Mouse (Mus musculus): ENCODE results near the gene Kif13a. TPM values are rescaled to one million over a fixed set of nuclear protein-coding genes. Genes with fewer than 3 reads are reported as not detected.

Kif13a gene
- polyA plus RNA-seq, 1 experiment from 2014 or later = 11.7 TPM

GRCm38 (mm10) chr13:46840676-46841075, 89.0 kb downstream of the Kif13a start:
- H3K9me3 ChIP-seq (ENCODE audit: control insufficient read depth, low read length) = no peaks in the 10 kb centered on the region
- no peaks in the 10 kb centered on the region for H3K27me3 ChIP-seq (ENCODE audit: control insufficient read depth, insufficient read depth, low read depth, low read length)
- H3K4me2 ChIP-seq (ENCODE audit: low read depth, low read length) = no peak overlapping the region
- no peak for ATAC-seq (ENCODE audit: low read depth)
- no peak overlapping the region for H3K27ac ChIP-seq (ENCODE audit: low read length)
- no peak overlapping the region for H3K9ac ChIP-seq (ENCODE audit: low read length)
- no peaks in the 10 kb centered on the region; the same call in 1 of the 2 replicates for H3K4me1 ChIP-seq (replicated peaks; ENCODE audit: control insufficient read depth, insufficient read depth, low read length)
- no peak overlapping the region for H3K4me3 ChIP-seq (ENCODE audit: low read length)
- no peaks in the 10 kb centered on the region for H3K36me3 ChIP-seq (ENCODE audit: control insufficient read depth, insufficient read depth, low read length)
- WGBS = 88% methylated on average over 13 of the region's 13 CpGs

GRCm38 (mm10) chr13:46839236-46839635, 90.4 kb downstream of the Kif13a start:
- Histone ChIP-seq H3K4me3 (ENCODE audit: low read length) (no peak overlapping the region), H3K4me2 (ENCODE audit: low read depth, low read length) (no peak overlapping the region), H3K27me3 (ENCODE audit: control insufficient read depth, insufficient read depth, low read depth, low read length) (no peaks in the 10 kb centered on the region), H3K27ac (ENCODE audit: low read length) (no peak overlapping the region), H3K36me3 (ENCODE audit: control insufficient read depth, insufficient read depth, low read length) (no peaks in the 10 kb centered on the region), H3K9me3 (ENCODE audit: control insufficient read depth, low read length) (no peaks in the 10 kb centered on the region), H3K4me1 (replicated peaks; ENCODE audit: control insufficient read depth, insufficient read depth, low read length) (no peaks in the 10 kb centered on the region; the same call in 1 of the 2 replicates), H3K9ac (ENCODE audit: low read length) (no peak overlapping the region)
- ATAC-seq (ENCODE audit: low read depth) = no peak
- WGBS = 89% methylated on average over 3 of the region's 3 CpGs

- Histone ChIP-seq H3K9me3 (ENCODE audit: control insufficient read depth, low read length) (no peaks in the 10 kb centered on the region), H3K4me1 (replicated peaks; ENCODE audit: control insufficient read depth, insufficient read depth, low read length) (no peaks in the 10 kb centered on the region; the same call in 1 of the 2 replicates), H3K4me3 (ENCODE audit: low read length) (no peak overlapping the region), H3K27ac (ENCODE audit: low read length) (no peak overlapping the region), H3K36me3 (ENCODE audit: control insufficient read depth, insufficient read depth, low read length) (no peaks in the 10 kb centered on the region), H3K27me3 (ENCODE audit: control insufficient read depth, insufficient read depth, low read depth, low read length) (no peaks in the 10 kb centered on the region), H3K9ac (ENCODE audit: low read length) (no peak overlapping the region), H3K4me2 (ENCODE audit: low read depth, low read length) (no peak overlapping the region)
- no peak for ATAC-seq (ENCODE audit: low read depth)
- 45% methylated on average over 2 of the region's 2 CpGs for WGBS
These were observed 91.1 kb downstream of the Kif13a start for GRCm38 (mm10) chr13:46838551-46838950.

GRCm38 (mm10) chr13:46835351-46835750, 94.3 kb downstream of the Kif13a start:
- Histone ChIP-seq H3K36me3 (ENCODE audit: control insufficient read depth, insufficient read depth, low read length) (peaks cover 20% of the 10 kb centered on the region), H3K9ac (ENCODE audit: low read length) (no peak overlapping the region), H3K4me2 (ENCODE audit: low read depth, low read length) (no peak overlapping the region), H3K9me3 (ENCODE audit: control insufficient read depth, low read length) (peaks cover 4% of the 10 kb centered on the region; the same call in 1 of the 2 replicates), H3K4me1 (replicated peaks; ENCODE audit: control insufficient read depth, insufficient read depth, low read length) (no peaks in the 10 kb centered on the region), H3K4me3 (ENCODE audit: low read length) (no peak overlapping the region), H3K27me3 (ENCODE audit: control insufficient read depth, insufficient read depth, low read depth, low read length) (no peaks in the 10 kb centered on the region), H3K27ac (ENCODE audit: low read length) (no peak overlapping the region)
- no peak; the same call in 1 of the 2 replicates for ATAC-seq (ENCODE audit: low read depth)
- 63% methylated on average over 11 of the region's 11 CpGs for WGBS

- Histone ChIP-seq H3K36me3 (ENCODE audit: control insufficient read depth, insufficient read depth, low read length) (peaks cover 25% of the 10 kb centered on the region), H3K4me1 (replicated peaks; ENCODE audit: control insufficient read depth, insufficient read depth, low read length) (no peaks in the 10 kb centered on the region), H3K9me3 (ENCODE audit: control insufficient read depth, low read length) (peaks cover 4% of the 10 kb centered on the region; the same call in 1 of the 2 replicates), H3K27me3 (ENCODE audit: control insufficient read depth, insufficient read depth, low read depth, low read length) (no peaks in the 10 kb centered on the region), H3K9ac (ENCODE audit: low read length) (no peak overlapping the region), H3K4me2 (ENCODE audit: low read depth, low read length) (no peak overlapping the region), H3K27ac (ENCODE audit: low read length) (no peak overlapping the region), H3K4me3 (ENCODE audit: low read length) (no peak overlapping the region)
- whole genome bisulfite sequencing = 86% methylated on average over 10 of the region's 10 CpGs
- ATAC-seq (ENCODE audit: low read depth) = no peak
These were observed 94.9 kb downstream of the Kif13a start for GRCm38 (mm10) chr13:46834805-46835204.

GRCm38 (mm10) chr13:46833586-46833985, 96.1 kb downstream of the Kif13a start:
- no peak overlapping the region for H3K27ac ChIP-seq (ENCODE audit: low read length)
- H3K9ac ChIP-seq (ENCODE audit: low read length) = no peak overlapping the region
- WGBS = 89% methylated on average over 5 of the region's 5 CpGs
- peaks cover 26% of the 10 kb centered on the region for H3K36me3 ChIP-seq (ENCODE audit: control insufficient read depth, insufficient read depth, low read length)
- H3K4me2 ChIP-seq (ENCODE audit: low read depth, low read length) = no peak overlapping the region
- peaks cover 4% of the 10 kb centered on the region; the same call in 1 of the 2 replicates for H3K9me3 ChIP-seq (ENCODE audit: control insufficient read depth, low read length)
- H3K4me1 ChIP-seq (replicated peaks; ENCODE audit: control insufficient read depth, insufficient read depth, low read length) = no peaks in the 10 kb centered on the region
- H3K4me3 ChIP-seq (ENCODE audit: low read length) = no peak overlapping the region
- ATAC-seq (ENCODE audit: low read depth) = no peak
- H3K27me3 ChIP-seq (ENCODE audit: control insufficient read depth, insufficient read depth, low read depth, low read length) = no peaks in the 10 kb centered on the region

- peaks cover 4% of the 10 kb centered on the region; the same call in 1 of the 2 replicates for H3K9me3 ChIP-seq (ENCODE audit: control insufficient read depth, low read length)
- no peak overlapping the region for H3K4me3 ChIP-seq (ENCODE audit: low read length)
- no peak overlapping the region for H3K4me2 ChIP-seq (ENCODE audit: low read depth, low read length)
- no peak overlapping the region for H3K9ac ChIP-seq (ENCODE audit: low read length)
- no peaks in the 10 kb centered on the region for H3K27me3 ChIP-seq (ENCODE audit: control insufficient read depth, insufficient read depth, low read depth, low read length)
- H3K4me1 ChIP-seq (replicated peaks; ENCODE audit: control insufficient read depth, insufficient read depth, low read length) = no peaks in the 10 kb centered on the region
- WGBS = 71% methylated on average over 3 of the region's 3 CpGs
- ATAC-seq (ENCODE audit: low read depth) = no peak
- no peak overlapping the region for H3K27ac ChIP-seq (ENCODE audit: low read length)
- H3K36me3 ChIP-seq (ENCODE audit: control insufficient read depth, insufficient read depth, low read length) = peaks cover 29% of the 10 kb centered on the region
These were observed 96.7 kb downstream of the Kif13a start for GRCm38 (mm10) chr13:46832956-46833355.

GRCm38 (mm10) chr13:46823271-46823670, 106.4 kb downstream of the Kif13a start:
- 91% methylated on average over 4 of the region's 4 CpGs for WGBS
- no peak for ATAC-seq (ENCODE audit: low read depth)
- 0 out of 2 replicates have a peak, but pooled peaks cover 3% of the 10 kb centered on the region for H3K9me3 ChIP-seq (ENCODE audit: control insufficient read depth, low read length)
- H3K9ac ChIP-seq (ENCODE audit: low read length) = no peak overlapping the region
- no peaks in the 10 kb centered on the region; the same call in 1 of the 2 replicates for H3K4me1 ChIP-seq (replicated peaks; ENCODE audit: control insufficient read depth, insufficient read depth, low read length)
- peaks cover 35% of the 10 kb centered on the region for H3K36me3 ChIP-seq (ENCODE audit: control insufficient read depth, insufficient read depth, low read length)
- no peak overlapping the region for H3K4me2 ChIP-seq (ENCODE audit: low read depth, low read length)
- no peak overlapping the region for H3K27ac ChIP-seq (ENCODE audit: low read length)
- H3K4me3 ChIP-seq (ENCODE audit: low read length) = no peak overlapping the region
- H3K27me3 ChIP-seq (ENCODE audit: control insufficient read depth, insufficient read depth, low read depth, low read length) = no peaks in the 10 kb centered on the region

GRCm38 (mm10) chr13:46822200-46822599, 107.5 kb downstream of the Kif13a start:
- Histone ChIP-seq H3K4me1 (replicated peaks; ENCODE audit: control insufficient read depth, insufficient read depth, low read length) (no peaks in the 10 kb centered on the region; the same call in 1 of the 2 replicates), H3K4me3 (ENCODE audit: low read length) (no peak overlapping the region), H3K4me2 (ENCODE audit: low read depth, low read length) (no peak overlapping the region), H3K27me3 (ENCODE audit: control insufficient read depth, insufficient read depth, low read depth, low read length) (no peaks in the 10 kb centered on the region), H3K27ac (ENCODE audit: low read length) (no peak overlapping the region), H3K9me3 (ENCODE audit: control insufficient read depth, low read length) (0 out of 2 replicates have a peak, but pooled peaks cover 3% of the 10 kb centered on the region), H3K9ac (ENCODE audit: low read length) (no peak overlapping the region), H3K36me3 (ENCODE audit: control insufficient read depth, insufficient read depth, low read length) (peaks cover 27% of the 10 kb centered on the region)
- ATAC-seq (ENCODE audit: low read depth) = no peak
- WGBS = 67% methylated on average over 8 of the region's 8 CpGs
